22 mouse cellular contexts compared by ENCODE assay signal in the genomic region with DNA sequence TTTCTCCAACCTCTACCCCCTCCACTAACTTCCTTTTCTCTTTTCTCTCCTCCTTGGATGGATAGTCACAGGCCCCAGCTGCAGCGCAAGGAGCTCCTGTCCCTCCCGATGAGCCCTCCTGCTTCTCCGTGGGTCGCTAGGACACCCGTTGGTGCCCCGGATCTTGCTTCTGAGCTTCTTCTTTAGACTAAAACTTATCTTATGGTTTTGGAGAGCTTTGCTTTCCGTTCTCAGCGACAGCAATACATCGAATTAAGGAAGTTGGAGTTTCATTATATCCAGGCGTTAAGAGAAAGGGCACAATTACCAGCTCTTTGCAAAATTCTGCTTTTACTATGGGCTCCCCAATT. TPM values are rescaled to one million over a fixed set of nuclear protein-coding genes. Genes with fewer than 3 reads are reported as not detected.
DNase-seq lines count a peak whose midpoint lies in the region; ATAC-seq and TF ChIP-seq lines count a peak whose summit lies in the region.
"Had no signal": no experiment of that assay in that cellular context is flagged by ENCODE, and none has a peak within 500 bp of the region (broad histone marks: within the 10 kb centered on the region; RNA-seq: fewer than 3 reads in every experiment).

No protein-coding gene starts in this region.

- no peak overlapping the region for H3K27ac ChIP-seq in forebrain, embryonic 16.5 days (ENCODE audit: low read length)
- no peak overlapping the region for H3K27ac ChIP-seq in forebrain, embryonic 10.5 days
- H3K27ac ChIP-seq in hindbrain, postnatal 0 days = peak overlapping the region; percentile 80
- peak overlapping the region; percentile 68 for H3K27ac ChIP-seq in midbrain, embryonic 15.5 days
- H3K27ac ChIP-seq: left cerebral cortex, adult 2 months; limb, embryonic 12.5 days; liver, embryonic 15.5 days; neural tube, embryonic 13.5 days had no signal

- peaks cover 80% of the 10 kb centered on the region for H3K27me3 ChIP-seq in forebrain, embryonic 16.5 days (replicated peaks; ENCODE audit: control insufficient read depth, insufficient read depth, low read length)
- peaks cover 99% of the 10 kb centered on the region for H3K27me3 ChIP-seq in forebrain, embryonic 10.5 days (ENCODE audit: poor library complexity, severe bottlenecking)
- peaks cover 51% of the 10 kb centered on the region for H3K27me3 ChIP-seq in hindbrain, postnatal 0 days (ENCODE audit: insufficient read depth, low read length)
- H3K27me3 ChIP-seq in midbrain, embryonic 15.5 days (replicated peaks) = peaks cover 51% of the 10 kb centered on the region

- no peak for TF ChIP-seq CTCF in hindbrain, postnatal 0 days (IDR thresholded peaks at IDR 0.05; ENCODE audit: low read depth)

- no peaks in the 10 kb centered on the region for H3K36me3 ChIP-seq in forebrain, embryonic 16.5 days (ENCODE audit: control insufficient read depth, insufficient read depth)
- H3K36me3 ChIP-seq in forebrain, embryonic 10.5 days (replicated peaks) = no peaks in the 10 kb centered on the region
- no peaks in the 10 kb centered on the region for H3K36me3 ChIP-seq in hindbrain, postnatal 0 days (ENCODE audit: insufficient read depth, low read length)
- no peaks in the 10 kb centered on the region for H3K36me3 ChIP-seq in midbrain, embryonic 15.5 days (replicated peaks)
- H3K36me3 ChIP-seq: limb, embryonic 12.5 days; liver, embryonic 15.5 days; neural tube, embryonic 13.5 days had no signal

- no peaks in the 10 kb centered on the region for H3K4me1 ChIP-seq in forebrain, embryonic 16.5 days (replicated peaks; ENCODE audit: control insufficient read depth, insufficient read depth, low read length)
- peaks cover 32% of the 10 kb centered on the region for H3K4me1 ChIP-seq in forebrain, embryonic 10.5 days
- H3K4me1 ChIP-seq in hindbrain, postnatal 0 days (ENCODE audit: insufficient read depth, low read length) = no peaks in the 10 kb centered on the region
- H3K4me1 ChIP-seq in midbrain, embryonic 15.5 days = peaks cover 29% of the 10 kb centered on the region
- H3K4me1 ChIP-seq: limb, embryonic 12.5 days; liver, embryonic 15.5 days had no signal

- DNase-seq in forebrain, embryonic 10.5 days (ENCODE audit: extremely low spot score, low spot score) = no peak
- DNase-seq in hindbrain, postnatal 0 days (ENCODE audit: low spot score) = no peak
- DNase-seq in layer of hippocampus, postnatal 36 days = no peak
- DNase-seq in right cerebral cortex, adult 18-20 months = no peak
- DNase-seq: adrenal gland, adult 2 months; forebrain, postnatal 0 days; gastrocnemius, postnatal 10 days; kidney, adult 2 months; kidney, postnatal 4 days; lung, postnatal 10 days; right cerebral cortex, postnatal 4 days; thymus, adult 2 months had no signal

- no peak overlapping the region for H3K4me2 ChIP-seq in forebrain, embryonic 16.5 days (ENCODE audit: low read length)
- peak overlapping the region; percentile 48 for H3K4me2 ChIP-seq in hindbrain, postnatal 0 days (ENCODE audit: low read depth, low read length)
- peak overlapping the region; percentile 38 for H3K4me2 ChIP-seq in midbrain, embryonic 15.5 days
- H3K4me2 ChIP-seq: heart, embryonic 11.5 days; limb, embryonic 12.5 days; liver, embryonic 15.5 days; neural tube, embryonic 13.5 days had no signal

- H3K9me3 ChIP-seq in forebrain, embryonic 16.5 days (ENCODE audit: control insufficient read depth, low read length) = no peaks in the 10 kb centered on the region
- no peaks in the 10 kb centered on the region for H3K9me3 ChIP-seq in forebrain, embryonic 10.5 days
- no peaks in the 10 kb centered on the region for H3K9me3 ChIP-seq in hindbrain, postnatal 0 days (ENCODE audit: low read length)
- H3K9me3 ChIP-seq in midbrain, embryonic 15.5 days = no peaks in the 10 kb centered on the region
- H3K9me3 ChIP-seq: limb, embryonic 12.5 days; liver, embryonic 15.5 days; neural tube, embryonic 13.5 days had no signal

- 1% methylated on average over 10 of the region's 10 CpGs for WGBS in forebrain, embryonic 16.5 days
- under 1% methylated on average over 10 of the region's 10 CpGs for WGBS in forebrain, embryonic 10.5 days
- WGBS in hindbrain, postnatal 0 days = 3% methylated on average over 10 of the region's 10 CpGs
- 4% methylated on average over 10 of the region's 10 CpGs for WGBS in midbrain, embryonic 15.5 days

- ATAC-seq in forebrain, embryonic 16.5 days = peak; percentile 19; the same call in 1 of the 2 replicates
- ATAC-seq in common myeloid progenitor, adult 5-6 weeks (replicated peaks; ENCODE audit: low read depth, poor library complexity, severe bottlenecking) = peak; percentile 57; the same call in 1 of the 2 replicates
- ATAC-seq in hindbrain, postnatal 0 days = no peak
- ATAC-seq in midbrain, embryonic 15.5 days (replicated peaks) = 0 out of 2 replicates have a peak, but pooled peaks have one; percentile 31
- ATAC-seq in megakaryocyte-erythroid progenitor cell, adult 5-6 weeks (replicated peaks; ENCODE audit: low FRiP score, low TSS enrichment, poor library complexity, severe bottlenecking) = no peak
- ATAC-seq: forebrain, postnatal 0 days had no signal

- H3K9ac ChIP-seq in forebrain, embryonic 16.5 days (replicated peaks; ENCODE audit: low read depth, low read length) = no peak overlapping the region
- H3K9ac ChIP-seq in hindbrain, postnatal 0 days (replicated peaks; ENCODE audit: low read length) = peak overlapping the region; percentile 30; the same call in 1 of the 2 replicates
- no peak overlapping the region for H3K9ac ChIP-seq in midbrain, embryonic 15.5 days
- H3K9ac ChIP-seq: forebrain, postnatal 0 days; limb, embryonic 12.5 days; liver, embryonic 15.5 days; neural tube, embryonic 13.5 days had no signal

- no peak overlapping the region for H3K4me3 ChIP-seq in forebrain, embryonic 16.5 days (replicated peaks; ENCODE audit: low read length)
- no peak overlapping the region for H3K4me3 ChIP-seq in forebrain, embryonic 10.5 days
- H3K4me3 ChIP-seq in hindbrain, postnatal 0 days (ENCODE audit: low read length) = no peak overlapping the region; the same call in 1 of the 2 replicates
- H3K4me3 ChIP-seq in midbrain, embryonic 15.5 days = peak overlapping the region; percentile 12; the same call in 1 of the 2 replicates
- H3K4me3 ChIP-seq: left cerebral cortex, adult 2 months; liver, embryonic 15.5 days; neural tube, embryonic 13.5 days had no signal

RNA-seq across cellular contexts. Expression of a gene that starts 10.1 kb away (rescaled TPM):
- polyA plus RNA-seq in forebrain, embryonic 16.5 days (2015; fragmentation: Nextera tagmentation; extraction: Ambion mirVana) = not detected in 2 replicates
- polyA plus RNA-seq in forebrain, embryonic 10.5 days (2016; fragmentation: Nextera tagmentation; extraction: Ambion mirVana) = not detected in 2 replicates
- total RNA-seq in common myeloid progenitor, adult 5-6 weeks (2017) = not detected in 2 replicates
- total RNA-seq in hindbrain, postnatal 0 days (2014; rRNA removed) = 33.8 and 35.1 TPM in 2 replicates
- polyA plus RNA-seq in hindbrain, postnatal 0 days (2015; fragmentation: Nextera tagmentation; extraction: Ambion mirVana) = 0.98 and 1.1 TPM in 2 replicates
- polyA plus RNA-seq in midbrain, embryonic 15.5 days (2015; fragmentation: Nextera tagmentation; extraction: Ambion mirVana) = 0.93 and 1.5 TPM in 2 replicates
- total RNA-seq in layer of hippocampus, postnatal 36 days (2021) = under 1 TPM; 0.25 to 0.28 TPM
- not detected in 2 replicates for total RNA-seq in megakaryocyte-erythroid progenitor cell, adult 5-6 weeks (2014; fragmentation: Nextera tagmentation)
- not detected in 2 replicates for total RNA-seq in megakaryocyte-erythroid progenitor cell, adult 5-6 weeks (2017)
- total RNA-seq: hematopoietic stem cell, adult 5-6 weeks had no signal
- polyA plus RNA-seq: forebrain, postnatal 0 days; heart, embryonic 11.5 days; limb, embryonic 12.5 days; liver, embryonic 15.5 days; neural tube, embryonic 13.5 days had no signal

Comparison
In these comparisons a context has a peak if more than half of its experiments do, and no peak if none do; other contexts are left out.
1. ATAC-seq: peak in forebrain, embryonic 16.5 days (single experiment), common myeloid progenitor, adult 5-6 weeks (single experiment) and midbrain, embryonic 15.5 days (single experiment); none in hindbrain, postnatal 0 days (single experiment) and megakaryocyte-erythroid progenitor cell, adult 5-6 weeks (single experiment).
2. H3K27ac ChIP-seq: peak in hindbrain, postnatal 0 days (single experiment) and midbrain, embryonic 15.5 days (single experiment); none in forebrain, embryonic 16.5 days (single experiment) and forebrain, embryonic 10.5 days (single experiment).
3. RNA of a gene that starts 10.1 kb away (total RNA-seq): 33.8 to 35.1 TPM in hindbrain, postnatal 0 days; 0.25 to 0.28 TPM in layer of hippocampus, postnatal 36 days, not detected in common myeloid progenitor, adult 5-6 weeks and not detected in megakaryocyte-erythroid progenitor cell, adult 5-6 weeks; every median in the first group is over 10 times any median in the second.